Mouse (Mus musculus) liver, embryonic 14.5 days (tissue): ENCODE results near the gene Slc38a8.

Experiments
- CTCF ChIP-seq: IDR thresholded peaks from 2 replicates; pipeline ENCODE4 v1.5.1; 2016; ENCODE audit warnings: antibody characterized with exemption, low read depth, control low read depth
- EP300 ChIP-seq: IDR thresholded peaks from 2 replicates; pipeline ENCODE4 v1.6.1; 2016; ENCODE audit warnings: antibody characterized with exemption, low read depth

DNA sequence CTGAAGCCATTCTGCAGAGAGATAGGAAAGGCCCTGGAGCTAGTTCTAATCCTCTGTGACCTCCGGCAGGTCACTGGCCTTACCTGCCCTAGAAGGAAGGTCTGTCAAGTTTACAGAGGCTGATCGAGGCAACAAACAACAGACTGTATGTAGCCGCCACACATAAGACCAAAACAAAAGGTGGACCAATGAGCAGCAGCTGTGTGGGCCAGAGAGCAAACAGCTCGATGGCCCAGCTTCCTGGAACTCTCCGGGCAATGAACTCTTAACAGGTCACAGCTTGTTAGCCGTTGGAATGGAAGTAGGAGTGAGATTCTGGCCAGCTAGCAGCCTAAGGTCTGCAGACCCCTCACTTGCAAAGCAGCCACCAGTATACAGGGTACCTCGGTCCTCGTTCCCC is 71.2 kb downstream of the Slc38a8 start:
- no peak for TF ChIP-seq CTCF
- no peak for TF ChIP-seq EP300
